Mouse (Mus musculus) hindbrain, postnatal 0 days (tissue): Measurements from ENCODE around the gene Serpina3i. TPM values are rescaled to one million over a fixed set of nuclear protein-coding genes. Genes with fewer than 3 reads are reported as not detected.

Experiments used
- ATAC-seq: fragments of 200-750 bp; cut with Nextera tagmentation; 2 replicates; pipeline ENCODE4 v1.8.0; 2017; ENCODE audit warnings: mild to moderate bottlenecking, moderate TSS enrichment, moderate library complexity
- DNase-seq: peaks from one replicate; pipeline ENCODE4 v3.0.0-alpha.2; 2015; ENCODE audit warnings: low spot score
- H3K27ac ChIP-seq: fragments of 300-500 bp; sonication (generic); 2 replicates; pipeline ENCODE4 v1.5.1; 2014; ENCODE audit warnings: mild to moderate bottlenecking
- H3K27me3 ChIP-seq: fragments of 300-500 bp; sonication (generic); 2 replicates; pipeline ENCODE4 v1.6.1; 2014; ENCODE audit warnings: low read length, mixed read lengths; ENCODE audit not compliant: insufficient read depth
- H3K36me3 ChIP-seq: fragments of 300-500 bp; sonication (generic); 2 replicates; pipeline ENCODE4 v1.6.1; 2014; ENCODE audit warnings: low read length, mixed read lengths; ENCODE audit not compliant: insufficient read depth
- H3K4me1 ChIP-seq: fragments of 300-500 bp; sonication (generic); 2 replicates; pipeline ENCODE4 v1.6.1; 2014; ENCODE audit warnings: antibody characterized with exemption, low read length, mixed read lengths; ENCODE audit not compliant: insufficient read depth
- H3K4me2 ChIP-seq: fragments of 300-500 bp; sonication (generic); 2 replicates; pipeline ENCODE4 v1.6.1; 2014; ENCODE audit warnings: low read depth, mild to moderate bottlenecking, low read length, moderate library complexity, mixed read lengths
- H3K4me3 ChIP-seq: fragments of 300-500 bp; sonication (generic); 2 replicates; pipeline ENCODE4 v1.5.1; 2014; ENCODE audit warnings: low read length
- H3K9ac ChIP-seq: fragments of 300-500 bp; sonication (generic); replicated peaks from 2 replicates; pipeline ENCODE4 v1.6.1; 2014; ENCODE audit warnings: mild to moderate bottlenecking, low read length, moderate library complexity, mixed read lengths
- H3K9me3 ChIP-seq: fragments of 300-500 bp; sonication (generic); 2 replicates; pipeline ENCODE4 v1.6.1; 2016; ENCODE audit warnings: low read length, mixed read lengths
- CTCF ChIP-seq: IDR thresholded peaks from 2 replicates; pipeline ENCODE4 v1.5.1; 2016; ENCODE audit warnings: antibody characterized with exemption, control low read depth, low read depth
- WGBS: fragments of 180-500 bp; shearing (Covaris S2); extraction: QIAGEN DNeasy Blood & Tissue Kit; methylation state at CpG from one replicate; pipeline ENCODE4 v1.1.7; 2014; 5-methylcytosine and 5-hydroxymethylcytosine counted together
- polyA plus RNA-seq: library from polyadenylated mRNA; unstranded; fragments of >200 nt; fragmentation: Nextera tagmentation; extraction: Ambion mirVana; gene quantifications from 2 replicates; pipeline ENCODE4 v1.2.1, GENCODE M21; 2015
- total RNA-seq: library from RNA; depleted of rRNA; stranded (reverse); fragments of >200 nt; gene quantifications from 2 replicates; pipeline ENCODE4 v1.2.3, GENCODE M21; 2014; rRNA removed

The Serpina3i gene
- total and polyA plus RNA-seq, 2 experiments from 2014 or later: 1.6 TPM; not detected in 1

DNA sequence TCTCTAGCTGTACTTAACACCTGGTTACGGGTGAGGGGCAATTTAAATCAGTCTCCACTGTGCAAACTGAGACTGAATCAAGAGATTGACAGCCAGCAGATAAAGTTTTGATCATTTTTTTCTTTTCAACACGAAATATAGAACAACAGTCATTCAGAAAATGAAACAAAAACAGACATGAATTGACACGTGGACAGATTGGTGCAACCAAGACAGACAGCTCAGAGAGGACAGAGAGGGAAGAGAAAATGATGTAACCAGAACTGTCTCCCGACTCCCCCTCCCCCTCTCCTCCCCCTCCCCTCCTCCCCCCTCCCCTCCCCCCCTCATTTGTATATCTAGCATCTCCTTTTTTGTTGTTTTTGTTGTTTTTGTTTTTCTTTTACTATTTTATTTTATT is 26.9 kb downstream of the Serpina3i start:
- no peaks in the 10 kb centered on the region for H3K36me3 ChIP-seq
- H3K27me3 ChIP-seq: no peaks in the 10 kb centered on the region
- H3K9me3 ChIP-seq: no peaks in the 10 kb centered on the region
- DNase-seq: no peak
- H3K4me2 ChIP-seq: no peak overlapping the region
- H3K4me3 ChIP-seq: no peak overlapping the region
- TF ChIP-seq CTCF: no peak
- no peak overlapping the region for H3K27ac ChIP-seq
- no peak for ATAC-seq
- no peaks in the 10 kb centered on the region for H3K4me1 ChIP-seq
- H3K9ac ChIP-seq: no peak overlapping the region
- WGBS: 46% methylated on average over 4 of the region's 4 CpGs

DNA sequence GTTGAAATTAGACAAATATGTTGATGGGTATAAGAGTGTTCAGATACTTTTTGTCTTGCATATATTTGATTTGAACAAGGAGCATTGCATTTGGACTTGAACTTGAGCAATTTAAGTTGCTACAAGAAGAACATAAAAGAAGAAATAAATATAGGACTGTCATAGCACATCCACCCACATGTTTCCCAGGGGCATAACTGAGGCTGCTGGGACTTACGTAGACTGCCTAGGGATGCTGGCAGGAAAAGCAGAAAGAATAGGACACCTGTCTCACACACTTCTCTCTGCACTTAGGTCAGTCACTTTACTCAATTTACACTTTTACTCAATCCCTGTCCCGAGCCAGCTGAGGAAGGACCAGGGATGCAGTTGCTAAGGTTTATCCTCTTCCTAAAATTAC is 31.0 kb downstream of the Serpina3i start:
- no peaks in the 10 kb centered on the region for H3K4me1 ChIP-seq
- H3K4me2 ChIP-seq: no peak overlapping the region
- no peak overlapping the region for H3K27ac ChIP-seq
- no peak overlapping the region for H3K4me3 ChIP-seq
- H3K36me3 ChIP-seq: no peaks in the 10 kb centered on the region
- no peaks in the 10 kb centered on the region for H3K27me3 ChIP-seq
- ATAC-seq (no peak), DNase-seq (no peak)
- no peak overlapping the region for H3K9ac ChIP-seq
- 85% methylated on average over 2 of the region's 2 CpGs for WGBS
- no peak for TF ChIP-seq CTCF
- no peaks in the 10 kb centered on the region for H3K9me3 ChIP-seq

- Histone ChIP-seq H3K9me3 (no peaks in the 10 kb centered on the region), H3K4me1 (no peaks in the 10 kb centered on the region), H3K27me3 (no peaks in the 10 kb centered on the region), H3K4me3 (no peak overlapping the region), H3K9ac (no peak overlapping the region), H3K27ac (no peak overlapping the region), H3K36me3 (no peaks in the 10 kb centered on the region), H3K4me2 (no peak overlapping the region)
- 72% methylated on average over 2 of the region's 2 CpGs for WGBS
- DNase-seq: no peak
- no peak for TF ChIP-seq CTCF
- ATAC-seq: no peak
Measured at GRCm38 (mm10) chr12:104298049-104298448, 35.1 kb downstream of the Serpina3i start.

- Histone ChIP-seq H3K9ac (no peak overlapping the region), H3K4me2 (no peak overlapping the region), H3K4me1 (no peaks in the 10 kb centered on the region), H3K36me3 (no peaks in the 10 kb centered on the region), H3K4me3 (no peak overlapping the region), H3K27ac (no peak overlapping the region), H3K27me3 (no peaks in the 10 kb centered on the region), H3K9me3 (no peaks in the 10 kb centered on the region)
- WGBS: 86% methylated on average over 4 of the region's 4 CpGs
- DNase-seq (no peak), ATAC-seq (no peak)
- TF ChIP-seq CTCF: no peak
Measured at GRCm38 (mm10) chr12:104305991-104306390, 43.1 kb downstream of the Serpina3i start.

DNA sequence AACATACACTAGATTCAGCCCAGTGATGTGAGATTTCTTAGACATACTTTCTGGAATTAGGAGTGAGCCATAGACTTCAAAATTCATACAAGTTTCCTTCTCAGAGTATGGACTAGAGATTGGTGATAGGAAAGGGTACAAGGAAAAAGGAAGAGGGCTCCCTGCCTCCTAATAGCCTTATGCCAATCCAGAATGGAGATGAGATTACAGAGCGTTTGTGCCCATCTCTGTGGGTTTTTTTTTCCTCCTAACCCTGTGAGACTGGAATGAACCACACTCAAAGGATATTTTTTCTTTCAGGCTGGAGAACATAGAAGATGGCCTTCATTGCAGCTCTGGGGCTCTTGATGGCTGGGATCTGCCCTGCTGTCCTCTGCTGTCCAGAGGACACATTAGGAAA is 51.3 kb downstream of the Serpina3i start, which contains the start of gene Serpina3j:
TSS of gene Serpina3j (plus strand) at position 301 of the 400 bp plus-strand sequence.
- H3K4me2 ChIP-seq: no peak within 1 kb of the TSS
- H3K27ac ChIP-seq: no peak within 1 kb of the TSS
- H3K4me3 ChIP-seq: no peak within 1 kb of the TSS
- TF ChIP-seq CTCF: no peak
- no peaks in the 10 kb centered on the region for H3K27me3 ChIP-seq
- H3K36me3 ChIP-seq: no peaks in the 10 kb centered on the region
- H3K9me3 ChIP-seq: no peaks in the 10 kb centered on the region
- H3K4me1 ChIP-seq: no peaks in the 10 kb centered on the region
- WGBS: 96% methylated on average over 1 of the region's 1 CpGs
- no peak within 1 kb of the TSS for H3K9ac ChIP-seq
- ATAC-seq (no peak), DNase-seq (no peak)

Other genes starting within 250 kb of the Serpina3i start
- not detected in 2 replicates for gene Serpina9, start 249.4 kb upstream of the Serpina3i start, total RNA-seq
- gene Serpina9, start 249.4 kb upstream of the Serpina3i start, polyA plus RNA-seq: 0.38 and 0.43 TPM in 2 replicates
- gene Serpina12, start 218.7 kb upstream of the Serpina3i start, total RNA-seq: not detected in 2 replicates
- not detected in 2 replicates for gene Serpina12, start 218.7 kb upstream of the Serpina3i start, polyA plus RNA-seq
- gene Serpina5, start 162.0 kb upstream of the Serpina3i start, total RNA-seq: 0.21 TPM in 1 of 2 replicates, not detected in the other
- not detected in 2 replicates for gene Serpina5, start 162.0 kb upstream of the Serpina3i start, polyA plus RNA-seq
- not detected in 2 replicates for gene Serpina3a, start 150.4 kb upstream of the Serpina3i start, total RNA-seq
- not detected in 2 replicates for gene Serpina3a, start 150.4 kb upstream of the Serpina3i start, polyA plus RNA-seq
- not detected in 2 replicates for gene Serpina3b, start 135.1 kb upstream of the Serpina3i start, total RNA-seq
- gene Serpina3b, start 135.1 kb upstream of the Serpina3i start, polyA plus RNA-seq: not detected in 2 replicates
- not detected in 2 replicates for gene Serpina3c, start 109.3 kb upstream of the Serpina3i start, total RNA-seq
- gene Serpina3c, start 109.3 kb upstream of the Serpina3i start, polyA plus RNA-seq: 0.08 and 0.09 TPM in 2 replicates
- gene Serpina3f, start 48.6 kb upstream of the Serpina3i start, total RNA-seq: 0.43 TPM in 1 of 2 replicates, not detected in the other
- gene Serpina3f, start 48.6 kb upstream of the Serpina3i start, polyA plus RNA-seq: 0.09 TPM in 2 replicates
- 0.68 and 0.78 TPM in 2 replicates for gene Serpina3g, start 26.9 kb upstream of the Serpina3i start, total RNA-seq
- gene Serpina3g, start 26.9 kb upstream of the Serpina3i start, polyA plus RNA-seq: 1.1 and 1.7 TPM in 2 replicates
- not detected in 2 replicates for gene Serpina3j, start 51.4 kb downstream of the Serpina3i start, total RNA-seq
- not detected in 2 replicates for gene Serpina3j, start 51.4 kb downstream of the Serpina3i start, polyA plus RNA-seq
- gene Serpina3k, start 75.4 kb downstream of the Serpina3i start, total RNA-seq: not detected in 2 replicates
- not detected in 2 replicates for gene Serpina3k, start 75.4 kb downstream of the Serpina3i start, polyA plus RNA-seq
- gene Serpina3m, start 75.4 kb downstream of the Serpina3i start, total RNA-seq: not detected in 2 replicates
- not detected in 2 replicates for gene Serpina3m, start 75.4 kb downstream of the Serpina3i start, polyA plus RNA-seq
- gene Serpina3n, start 143.6 kb downstream of the Serpina3i start, total RNA-seq: 12.1 and 14.8 TPM in 2 replicates
- 6.7 and 8.5 TPM in 2 replicates for gene Serpina3n, start 143.6 kb downstream of the Serpina3i start, polyA plus RNA-seq
- gene Gsc, start 210.2 kb downstream of the Serpina3i start, total RNA-seq: not detected in 2 replicates
- not detected in 2 replicates for gene Gsc, start 210.2 kb downstream of the Serpina3i start, polyA plus RNA-seq